Mouse (Mus musculus): ENCODE results near the gene Pde4b.

The Pde4b gene

DNA sequence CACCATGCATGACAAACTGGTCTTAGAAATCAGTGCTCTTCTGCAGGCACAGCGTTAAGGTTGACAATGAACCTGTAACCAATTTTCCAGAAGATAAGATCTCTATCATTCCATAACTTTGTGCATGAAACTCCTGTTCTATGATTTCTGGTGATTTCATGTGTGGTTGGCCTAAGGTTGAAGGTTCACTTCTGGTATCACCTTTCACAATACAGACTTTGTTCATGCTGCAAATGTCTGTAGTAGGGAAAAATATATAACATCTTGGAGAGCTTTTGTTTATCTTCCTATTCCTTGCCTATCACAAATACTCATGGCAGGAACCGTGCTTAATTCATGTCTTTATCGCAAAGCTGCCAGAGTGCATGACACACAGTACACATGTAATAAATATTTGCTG lies 319.5 kb downstream of the Pde4b start:
- no peak for DNase-seq (ENCODE audit: low read depth, low spot score)

DNA sequence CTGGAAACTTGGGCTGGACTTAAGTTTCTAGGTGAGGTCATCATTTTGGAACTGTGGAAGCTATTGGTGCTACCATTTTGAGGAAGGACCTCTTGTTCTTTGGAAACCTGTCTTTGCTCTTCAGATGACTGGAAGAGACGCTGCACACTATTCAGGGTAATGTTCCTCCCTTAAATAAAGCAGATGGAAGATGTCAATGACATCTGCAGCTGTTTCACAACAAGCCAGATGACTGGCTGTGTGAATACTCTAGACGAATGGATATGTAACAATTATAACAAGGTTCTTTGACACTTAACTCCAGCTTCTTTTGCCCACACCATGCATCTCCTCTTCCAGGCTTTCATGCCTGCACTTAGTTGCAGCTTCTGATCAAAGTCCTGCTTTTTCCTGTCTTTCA lies 320.8 kb downstream of the Pde4b start:
- no peak for DNase-seq (ENCODE audit: low read depth, low spot score)

GRCm38 (mm10) chr4:102408938-102409337 lies 321.6 kb downstream of the Pde4b start:
- DNase-seq (ENCODE audit: low read depth, low spot score), result no peak

DNA sequence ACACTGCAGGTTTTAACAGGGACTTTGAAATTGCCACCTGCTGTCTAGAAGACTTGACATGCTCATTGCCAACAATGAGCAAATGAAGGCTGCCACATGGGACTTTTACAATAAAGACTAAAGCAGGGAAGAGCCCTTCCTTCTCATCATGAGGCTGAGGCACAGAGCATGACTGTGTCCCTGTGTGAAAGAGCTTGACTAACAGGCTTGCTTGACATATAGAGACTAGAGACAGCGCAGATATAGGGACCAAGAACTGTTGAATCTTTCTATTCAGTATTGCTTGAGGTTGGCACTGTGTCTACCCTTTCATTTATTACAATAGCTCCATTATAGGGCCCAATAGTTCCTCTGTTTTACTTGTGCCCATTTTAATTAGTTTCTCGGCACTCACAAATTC lies 325.8 kb downstream of the Pde4b start:
- no peak for DNase-seq (ENCODE audit: low read depth, low spot score)

- DNase-seq (ENCODE audit: low read depth, low spot score), result no peak
Observed at GRCm38 (mm10) chr4:102413794-102414193, 326.5 kb downstream of the Pde4b start.

DNA sequence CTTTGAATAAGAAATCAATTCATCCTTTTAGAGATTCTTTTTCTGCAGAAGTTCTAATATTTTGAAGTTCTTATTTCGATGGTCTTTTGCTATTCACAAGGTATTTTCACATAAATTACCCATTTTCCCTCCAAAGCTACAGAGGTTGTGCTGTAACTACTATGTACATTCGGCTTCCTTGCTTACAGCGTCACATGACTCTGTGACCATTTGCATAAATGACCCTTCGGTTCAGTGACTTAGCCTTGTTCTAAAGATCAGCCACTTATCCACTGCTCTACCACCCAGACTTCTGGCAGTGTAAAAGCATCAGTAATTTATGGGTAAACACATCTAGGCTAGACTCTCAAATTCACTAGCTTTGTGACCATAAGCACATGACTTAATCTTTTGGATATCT lies 327.3 kb downstream of the Pde4b start:
- DNase-seq (ENCODE audit: low read depth, low spot score), result no peak

- no peak for DNase-seq (ENCODE audit: low read depth, low spot score)
Observed at GRCm38 (mm10) chr4:102420794-102421397, 333.6 kb downstream of the Pde4b start.

DNA sequence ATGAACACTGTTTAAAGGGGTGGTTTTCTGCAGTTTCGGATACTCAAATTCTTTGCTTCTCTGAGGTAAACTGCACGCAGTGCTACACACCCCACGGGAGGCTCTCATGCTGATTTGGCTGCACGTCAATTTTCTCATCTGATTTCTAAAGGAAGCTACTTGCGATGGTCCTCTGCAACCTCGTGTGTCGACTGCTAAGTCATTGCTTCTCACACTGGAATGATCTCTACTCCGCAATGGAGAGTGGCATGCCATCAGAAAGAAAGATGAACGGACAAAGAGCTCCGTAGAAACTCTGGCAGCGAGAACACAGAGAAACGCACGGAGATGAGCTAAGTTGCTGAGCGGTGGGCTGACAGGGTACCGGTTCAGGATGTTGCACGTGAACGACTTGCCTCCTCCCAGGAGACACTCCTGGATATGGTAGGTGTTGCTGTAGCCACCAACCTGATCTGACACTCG lies 334.1 kb downstream of the Pde4b start:
- DNase-seq (ENCODE audit: low read depth, low spot score), result no peak

DNA sequence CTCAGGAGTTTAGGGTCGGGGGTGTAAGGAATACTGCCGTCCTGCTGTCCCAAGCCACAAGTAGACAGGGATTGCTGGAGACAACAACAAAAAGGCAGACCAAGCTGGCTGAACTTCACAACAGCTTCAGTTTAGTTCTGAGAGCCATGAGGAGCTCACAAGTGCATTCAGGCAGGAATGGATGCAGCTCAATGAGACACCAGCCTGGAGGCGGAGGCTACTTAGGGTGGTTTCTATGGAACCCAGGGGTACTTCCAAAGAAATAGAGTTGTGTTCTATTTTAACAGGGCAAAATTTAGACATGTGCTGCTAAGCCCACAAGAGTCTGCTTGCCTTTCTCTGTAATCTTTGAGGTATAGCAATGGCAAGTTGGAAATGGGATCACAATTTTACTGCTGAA lies 336.8 kb downstream of the Pde4b start:
- DNase-seq (ENCODE audit: low read depth, low spot score), result no peak

GRCm38 (mm10) chr4:102425422-102425821 lies 338.1 kb downstream of the Pde4b start:
- DNase-seq (ENCODE audit: low read depth, low spot score), result no peak

DNA sequence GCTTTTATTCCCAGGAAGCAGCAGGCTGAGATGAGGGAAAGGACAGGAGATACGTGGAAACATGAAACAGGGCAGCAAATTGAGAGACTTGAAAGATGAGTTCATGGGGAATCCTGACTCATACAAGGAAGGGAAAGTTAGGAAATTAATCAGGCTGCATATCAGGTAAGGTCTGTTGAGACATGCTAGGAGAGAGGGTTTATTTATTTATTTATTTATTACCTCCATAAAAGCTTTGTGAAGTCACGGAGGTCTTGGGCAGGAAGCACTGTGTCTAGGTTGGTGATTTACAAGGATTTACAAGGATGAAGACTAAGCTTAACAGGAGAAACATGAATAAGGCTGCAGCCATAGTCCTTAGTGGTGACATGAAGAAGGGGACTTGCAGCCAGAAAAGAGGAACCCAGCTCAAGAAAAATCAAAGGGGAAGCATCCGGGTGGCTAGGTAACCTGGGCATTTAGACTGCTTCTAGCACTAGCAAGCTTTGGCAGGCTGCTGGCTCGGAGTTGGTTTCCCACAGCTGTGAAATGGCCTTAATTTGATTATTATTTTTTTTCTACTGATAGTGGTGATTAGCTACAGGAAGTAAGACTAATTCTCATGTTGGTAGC lies 342.5 kb downstream of the Pde4b start:
- DNase-seq (ENCODE audit: low read depth, low spot score), result no peak

DNA sequence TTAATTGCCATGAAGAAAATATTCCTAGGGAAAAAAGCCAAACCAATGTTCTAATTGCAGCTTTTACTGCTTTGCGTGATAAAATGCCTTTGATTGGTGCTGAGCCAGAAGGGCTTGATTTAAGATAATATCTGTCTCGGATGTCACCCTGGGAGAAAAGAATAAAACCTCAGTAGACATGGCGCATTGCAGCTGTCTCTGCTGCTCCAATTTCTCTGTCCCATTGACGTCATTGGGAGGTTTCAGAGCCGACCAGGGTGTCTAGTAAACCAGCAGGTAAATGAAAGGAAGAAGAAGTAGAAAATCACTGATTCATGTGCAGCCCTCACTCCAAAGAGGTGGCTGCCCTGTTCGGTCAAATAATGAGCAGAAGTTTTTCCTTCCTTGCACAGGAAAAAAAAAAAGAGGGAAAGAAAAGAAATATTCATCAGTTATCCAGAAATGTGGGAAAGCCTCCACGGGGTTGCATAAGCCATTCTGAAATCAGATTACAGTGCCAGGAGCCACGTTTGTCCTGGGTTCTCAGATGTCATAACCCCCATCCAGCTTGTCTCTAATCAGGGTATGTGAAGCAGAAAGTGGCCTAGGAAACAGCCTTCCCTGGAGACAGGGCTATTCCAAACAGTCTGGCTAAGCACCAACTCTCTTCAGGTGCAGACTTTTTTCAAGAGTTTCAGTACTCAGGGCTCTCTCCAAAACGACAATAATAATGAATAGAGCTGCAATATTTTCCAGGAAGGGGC lies 344.9 kb downstream of the Pde4b start:
- DNase-seq (ENCODE audit: low read depth, low spot score), result no peak

DNA sequence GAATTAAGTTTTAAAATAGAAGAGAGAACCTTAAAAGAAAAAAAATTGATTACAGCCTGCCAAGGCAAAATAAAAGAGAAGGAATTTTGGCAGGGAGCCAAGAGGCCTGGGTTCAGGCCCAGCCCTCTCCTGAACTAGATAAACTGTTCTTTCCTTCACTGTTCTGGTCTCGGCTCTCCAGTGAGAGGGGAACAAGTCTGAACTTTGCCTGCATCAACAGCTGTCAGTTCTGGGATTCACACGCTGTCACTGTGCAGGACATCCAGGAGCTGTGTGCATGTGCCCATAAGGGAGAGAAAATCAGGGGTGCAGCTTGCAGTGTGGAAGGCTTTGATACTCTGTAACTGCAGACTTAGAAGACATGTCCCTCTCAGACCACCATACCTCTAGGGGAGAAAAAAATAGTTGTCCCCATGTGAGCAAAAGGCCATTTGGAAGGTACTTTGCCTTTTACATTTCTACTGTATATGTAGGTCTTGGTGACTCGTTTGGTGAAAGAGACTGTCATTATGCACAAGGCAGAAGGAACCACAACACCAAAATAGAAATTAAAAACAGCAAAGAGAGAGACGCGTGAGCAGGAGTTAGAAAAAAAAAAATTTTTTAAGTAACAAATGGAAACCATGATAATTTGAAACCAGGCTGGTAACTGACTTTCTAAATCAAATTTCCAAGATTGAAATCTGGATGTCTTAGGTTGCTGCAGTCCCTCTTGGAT lies 352.2 kb downstream of the Pde4b start:
- DNase-seq (ENCODE audit: low read depth, low spot score), result no peak

DNA sequence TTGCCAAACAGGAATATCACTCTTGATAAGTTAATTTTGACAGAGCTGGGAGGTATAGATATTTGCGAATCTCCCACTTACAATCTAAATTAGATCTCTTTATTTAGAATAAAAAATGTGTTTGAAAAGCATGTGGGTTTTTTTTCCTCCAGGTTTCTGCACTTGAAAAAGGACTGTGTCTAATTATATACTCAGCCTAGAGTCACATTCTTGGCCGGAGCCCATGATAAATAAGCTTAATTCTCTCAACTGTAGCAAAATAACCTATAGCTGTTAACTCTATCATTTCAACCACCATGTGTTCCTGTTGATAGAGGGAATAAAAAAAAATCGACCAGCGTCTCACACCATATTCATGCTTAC lies 352.8 kb downstream of the Pde4b start:
- DNase-seq (ENCODE audit: low read depth, low spot score), result no peak

GRCm38 (mm10) chr4:102443533-102443932 lies 356.2 kb downstream of the Pde4b start:
- DNase-seq (ENCODE audit: low read depth, low spot score), result no peak

GRCm38 (mm10) chr4:102444501-102444900 lies 357.2 kb downstream of the Pde4b start:
- no peak for DNase-seq (ENCODE audit: low read depth, low spot score)

DNA sequence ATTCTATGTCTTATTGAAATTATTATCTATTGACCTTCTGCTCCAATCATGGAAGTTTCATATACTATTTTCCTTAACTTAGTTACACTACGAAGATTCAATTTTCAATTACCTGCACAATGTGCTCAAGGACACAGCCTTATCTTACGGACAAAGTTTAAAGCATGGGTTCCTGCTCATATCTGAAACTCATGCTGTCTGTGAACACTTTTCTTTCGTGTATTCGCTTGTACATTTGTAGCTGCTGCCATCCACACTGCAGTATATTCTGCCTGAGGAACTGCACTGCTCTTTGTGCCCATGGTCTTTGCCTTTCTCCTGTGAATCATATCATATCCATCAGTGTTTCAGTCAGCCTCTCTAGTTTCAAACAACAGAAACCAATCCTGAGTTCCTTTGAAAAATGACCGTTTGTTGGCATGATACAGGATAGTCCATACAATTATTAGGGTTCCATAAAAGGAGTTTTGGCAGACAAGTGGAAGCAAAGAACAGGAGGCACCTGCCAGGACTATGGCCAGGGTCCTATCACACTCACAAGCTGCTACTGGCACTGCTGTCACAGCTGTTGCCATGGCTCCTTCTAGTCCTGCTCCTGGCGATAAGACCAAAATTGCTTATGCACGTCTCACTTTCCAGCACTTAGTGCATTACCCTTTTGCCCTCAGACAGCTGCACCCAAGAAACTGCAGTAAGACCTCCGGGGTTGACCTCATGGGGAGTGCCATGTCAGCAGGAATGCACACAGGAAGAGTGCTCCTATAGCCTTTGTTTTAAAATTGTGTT lies 359.0 kb downstream of the Pde4b start:
- DNase-seq (ENCODE audit: low read depth, low spot score), result no peak

DNA sequence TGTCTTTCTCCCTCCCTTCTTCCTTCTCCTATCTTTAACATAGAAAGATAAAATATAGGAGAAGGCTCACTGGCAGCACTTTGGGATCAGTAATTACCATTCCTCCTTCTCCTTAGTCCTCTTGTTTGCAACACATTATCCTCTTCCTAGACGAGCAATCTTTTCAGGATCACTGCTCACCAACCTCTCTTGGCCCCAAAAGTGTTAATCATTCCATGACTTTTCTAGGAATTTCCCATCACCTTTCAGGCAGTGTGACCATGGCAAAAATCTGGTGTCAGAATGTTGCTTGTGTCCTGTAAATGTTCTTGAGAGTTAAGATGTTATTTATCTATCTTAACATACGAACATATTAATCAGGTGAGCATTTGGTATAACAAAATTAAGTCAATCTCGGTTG lies 369.1 kb downstream of the Pde4b start:
- DNase-seq (ENCODE audit: low read depth, low spot score), result no peak

GRCm38 (mm10) chr4:102459216-102459999 lies 372.1 kb downstream of the Pde4b start:
- no peak for DNase-seq (ENCODE audit: low read depth, low spot score)

DNA sequence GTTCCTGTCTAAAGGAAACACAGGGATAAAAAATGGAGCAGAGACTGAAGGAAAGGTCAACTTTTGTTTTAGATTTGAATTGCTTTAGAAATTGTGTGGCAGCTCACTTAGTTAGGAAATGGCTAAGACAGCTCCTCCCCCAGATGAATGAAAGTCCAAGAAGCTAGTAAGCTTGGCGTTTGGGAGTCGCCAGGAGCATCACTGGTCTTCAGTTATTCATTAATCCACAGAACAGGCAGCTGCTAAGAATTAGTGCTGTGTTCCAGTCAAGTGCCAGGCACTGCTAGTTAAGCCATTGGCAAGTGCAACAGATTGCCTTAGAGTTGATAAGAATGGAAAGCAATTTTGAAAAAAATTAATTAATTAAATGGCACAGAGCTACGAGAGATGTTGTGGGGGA lies 390.8 kb downstream of the Pde4b start:
- DNase-seq (ENCODE audit: low read depth, low spot score), result no peak

- no peak for DNase-seq (ENCODE audit: low read depth, low spot score)
Observed at GRCm38 (mm10) chr4:102478860-102479259, 391.5 kb downstream of the Pde4b start.

Data from embryo, embryonic 11.5 days (tissue).